Mouse (Mus musculus): ENCODE results near the gene Hist3h2a. TPM values are rescaled to one million over a fixed set of nuclear protein-coding genes. Genes with fewer than 3 reads are reported as not detected.

Hist3h2a gene
- polyA plus RNA-seq, 2 experiments: 25.4 to 28.2 TPM

- peak overlapping the region; percentile 77 for H3K27ac ChIP-seq (replicated peaks; ENCODE audit: low read depth, low read length)
- ATAC-seq (ENCODE audit: low FRiP score, low read depth): no peak
- 1% methylated on average over 21 of the region's 21 CpGs for WGBS
Measured at GRCm38 (mm10) chr11:58977607-58978026, 23.1 kb downstream of the Hist3h2a start.

GRCm38 (mm10) chr11:58978027-58978705, 23.7 kb downstream of the Hist3h2a start, which contains the start of gene Trim11:
Gene Trim11, plus strand, starts transcription at chr11:58978093.
- DNase-seq (ENCODE audit: low spot score) (peak; percentile 76), ATAC-seq (ENCODE audit: low FRiP score, low read depth) (peak; percentile 67)
- Histone ChIP-seq H3K4me3 (replicated peaks; ENCODE audit: low read length) (peak within 1 kb of the TSS; percentile 99), H3K4me1 (ENCODE audit: control insufficient read depth, insufficient read depth, low read length) (peaks cover 15% of the 10 kb centered on the region), H3K27ac (replicated peaks; ENCODE audit: low read depth, low read length) (peak within 1 kb of the TSS; percentile 77), H3K36me3 (ENCODE audit: control insufficient read depth, insufficient read depth, low read length) (peaks cover 21% of the 10 kb centered on the region), H3K27me3 (ENCODE audit: control insufficient read depth, insufficient read depth, low read length) (no peaks in the 10 kb centered on the region), H3K9ac (ENCODE audit: low read depth, low read length, severe bottlenecking) (peak within 1 kb of the TSS; percentile 89), H3K4me2 (replicated peaks; ENCODE audit: low read depth, low read length, severe bottlenecking) (peak within 1 kb of the TSS; percentile 95), H3K9me3 (ENCODE audit: control insufficient read depth, low read length) (no peaks in the 10 kb centered on the region)
- no peak for TF ChIP-seq POLR2A (IDR thresholded peaks at IDR 0.05; ENCODE audit: borderline replicate concordance, extremely low read depth, insufficient read depth, insufficient read length)
- under 1% methylated on average over 49 of the region's 64 CpGs for WGBS

More at GRCm38 (mm10) chr11:58977607-58978026, 23.1 kb downstream of the Hist3h2a start:
- DNase-seq (ENCODE audit: low spot score): no peak
- Histone ChIP-seq H3K4me3 (replicated peaks; ENCODE audit: low read length) (peak overlapping the region; percentile 99), H3K9ac (ENCODE audit: low read depth, low read length, severe bottlenecking) (peak overlapping the region; percentile 89), H3K4me2 (replicated peaks; ENCODE audit: low read depth, low read length, severe bottlenecking) (peak overlapping the region; percentile 95), H3K36me3 (ENCODE audit: control insufficient read depth, insufficient read depth, low read length) (peaks cover 16% of the 10 kb centered on the region; the same call in 1 of the 2 replicates), H3K27me3 (ENCODE audit: control insufficient read depth, insufficient read depth, low read length) (no peaks in the 10 kb centered on the region), H3K4me1 (ENCODE audit: control insufficient read depth, insufficient read depth, low read length) (peaks cover 15% of the 10 kb centered on the region), H3K9me3 (ENCODE audit: control insufficient read depth, low read length) (no peaks in the 10 kb centered on the region)
- TF ChIP-seq POLR2A (IDR thresholded peaks at IDR 0.05; ENCODE audit: borderline replicate concordance, extremely low read depth, insufficient read depth, insufficient read length): no peak

- ATAC-seq (ENCODE audit: low FRiP score, low read depth) (no peak), DNase-seq (ENCODE audit: low spot score) (no peak)
- Histone ChIP-seq H3K27ac (replicated peaks; ENCODE audit: low read depth, low read length) (no peak overlapping the region), H3K27me3 (ENCODE audit: control insufficient read depth, insufficient read depth, low read length) (no peaks in the 10 kb centered on the region), H3K4me3 (replicated peaks; ENCODE audit: low read length) (peak overlapping the region; percentile 99), H3K9me3 (ENCODE audit: control insufficient read depth, low read length) (no peaks in the 10 kb centered on the region), H3K4me1 (ENCODE audit: control insufficient read depth, insufficient read depth, low read length) (peaks cover 15% of the 10 kb centered on the region), H3K36me3 (ENCODE audit: control insufficient read depth, insufficient read depth, low read length) (peaks cover 23% of the 10 kb centered on the region), H3K9ac (ENCODE audit: low read depth, low read length, severe bottlenecking) (peak overlapping the region; percentile 89), H3K4me2 (replicated peaks; ENCODE audit: low read depth, low read length, severe bottlenecking) (peak overlapping the region; percentile 95)
- TF ChIP-seq POLR2A (IDR thresholded peaks at IDR 0.05; ENCODE audit: borderline replicate concordance, extremely low read depth, insufficient read depth, insufficient read length): no peak
- 5% methylated on average over 5 of the region's 5 CpGs for WGBS
Measured at GRCm38 (mm10) chr11:58978706-58979030, 24.2 kb downstream of the Hist3h2a start.

- Histone ChIP-seq H3K9ac (ENCODE audit: low read depth, low read length, severe bottlenecking) (peak overlapping the region; percentile 89), H3K36me3 (ENCODE audit: control insufficient read depth, insufficient read depth, low read length) (peaks cover 28% of the 10 kb centered on the region), H3K27me3 (ENCODE audit: control insufficient read depth, insufficient read depth, low read length) (no peaks in the 10 kb centered on the region), H3K4me1 (ENCODE audit: control insufficient read depth, insufficient read depth, low read length) (peaks cover 15% of the 10 kb centered on the region), H3K27ac (replicated peaks; ENCODE audit: low read depth, low read length) (no peak overlapping the region), H3K9me3 (ENCODE audit: control insufficient read depth, low read length) (no peaks in the 10 kb centered on the region), H3K4me3 (replicated peaks; ENCODE audit: low read length) (peak overlapping the region; percentile 99), H3K4me2 (replicated peaks; ENCODE audit: low read depth, low read length, severe bottlenecking) (peak overlapping the region; percentile 95)
- DNase-seq (ENCODE audit: low spot score): no peak
- 72% methylated on average over 3 of the region's 3 CpGs for WGBS
- TF ChIP-seq POLR2A (IDR thresholded peaks at IDR 0.05; ENCODE audit: borderline replicate concordance, extremely low read depth, insufficient read depth, insufficient read length): no peak
- no peak for ATAC-seq (ENCODE audit: low FRiP score, low read depth)
Measured at GRCm38 (mm10) chr11:58979183-58979582, 24.7 kb downstream of the Hist3h2a start.

- peaks cover 32% of the 10 kb centered on the region for H3K36me3 ChIP-seq (ENCODE audit: control insufficient read depth, insufficient read depth, low read length)
- H3K27ac ChIP-seq (replicated peaks; ENCODE audit: low read depth, low read length): no peak overlapping the region
- no peak for ATAC-seq (ENCODE audit: low FRiP score, low read depth)
- H3K4me1 ChIP-seq (ENCODE audit: control insufficient read depth, insufficient read depth, low read length): peaks cover 15% of the 10 kb centered on the region
- no peaks in the 10 kb centered on the region for H3K9me3 ChIP-seq (ENCODE audit: control insufficient read depth, low read length)
- H3K27me3 ChIP-seq (ENCODE audit: control insufficient read depth, insufficient read depth, low read length): no peaks in the 10 kb centered on the region
- peak overlapping the region; percentile 99 for H3K4me3 ChIP-seq (replicated peaks; ENCODE audit: low read length)
- peak overlapping the region; percentile 95 for H3K4me2 ChIP-seq (replicated peaks; ENCODE audit: low read depth, low read length, severe bottlenecking)
- DNase-seq (ENCODE audit: low spot score): no peak
- WGBS: 68% methylated on average over 7 of the region's 7 CpGs
- H3K9ac ChIP-seq (ENCODE audit: low read depth, low read length, severe bottlenecking): peak overlapping the region; percentile 89
- no peak for TF ChIP-seq POLR2A (IDR thresholded peaks at IDR 0.05; ENCODE audit: borderline replicate concordance, extremely low read depth, insufficient read depth, insufficient read length)
Measured at GRCm38 (mm10) chr11:58979661-58980060, 25.2 kb downstream of the Hist3h2a start.
